Mouse (Mus musculus) heart, adult 2 months (tissue): ENCODE data around the gene Dpm2. TPM values are rescaled to one million over a fixed set of nuclear protein-coding genes. Genes with fewer than 3 reads are reported as not detected.

ENCODE experiments used
- DNase-seq, 2 experiments: peaks; one replicate each; pipeline ENCODE4 v3.0.0; 2021
- H3K27ac ChIP-seq: fragments of 200-600 bp; 2 replicates; pipeline ENCODE4 v1.8.1; 2022
- H3K27me3 ChIP-seq: fragments of 200-500 bp; 2 replicates; pipeline ENCODE4 v1.6.1; 2012; ENCODE audit warnings: mild to moderate bottlenecking, low read length, inconsistent platforms, mixed read lengths; ENCODE audit not compliant: control insufficient read depth, insufficient read depth
- H3K36me3 ChIP-seq: fragments of 200-500 bp; 2 replicates; pipeline ENCODE4 v1.6.1; 2012; ENCODE audit warnings: low read length, inconsistent platforms; ENCODE audit not compliant: control insufficient read depth, insufficient read depth
- H3K4me1 ChIP-seq: fragments of 200-500 bp; 2 replicates; pipeline ENCODE4 v1.6.1; 2011; ENCODE audit warnings: low read length; ENCODE audit not compliant: control insufficient read depth, insufficient read depth
- H3K4me3 ChIP-seq: fragments of 200-600 bp; 2 replicates; pipeline ENCODE4 v1.8.1; 2022
- H3K79me2 ChIP-seq: fragments of 200-500 bp; replicated peaks from 2 replicates; pipeline ENCODE4 v1.6.1; 2012; ENCODE audit warnings: mild to moderate bottlenecking, inconsistent platforms, low read length, moderate library complexity, mixed read lengths; ENCODE audit not compliant: control insufficient read depth, insufficient read depth
- H3K9ac ChIP-seq: fragments of 200-500 bp; 2 replicates; pipeline ENCODE4 v1.6.1; 2012; ENCODE audit warnings: low read depth, mild to moderate bottlenecking, control low read depth, inconsistent platforms, low read length, mixed read lengths
- CTCF ChIP-seq: fragments of 200-600 bp; IDR thresholded peaks from 2 replicates; pipeline ENCODE4 v1.8.1; 2022; ENCODE audit warnings: antibody characterized with exemption, mild to moderate bottlenecking, moderate library complexity
- EP300 ChIP-seq: fragments of 200-500 bp; IDR thresholded peaks from 2 replicates; pipeline ENCODE4 v1.6.1; 2011; ENCODE audit warnings: low read depth, low read length, control low read depth; ENCODE audit not compliant: insufficient read depth
- POLR2A ChIP-seq: fragments of 200-500 bp; IDR thresholded peaks from 2 replicates; pipeline ENCODE4 v1.6.1; 2011; ENCODE audit warnings: mild to moderate bottlenecking, low read depth, low read length, control low read depth; ENCODE audit not compliant: insufficient read depth
- WGBS: fragments of 180-500 bp; shearing (Covaris S2); methylation state at CpG from one replicate; pipeline ENCODE4 v1.1.7; 2018; 5-methylcytosine and 5-hydroxymethylcytosine counted together
- intact Hi-C: fragments of 180-260 bp; cut with DNase I; formaldehyde crosslinking; loops from one replicate; pipeline ENCODE4 v1.15.1; 2025
- polyA plus RNA-seq: library from polyadenylated mRNA; depleted of rRNA; stranded (reverse); fragments of >200 nt; gene quantifications from 2 replicates; pipeline ENCODE4 v1.2.3, GENCODE M21; 2012
- total RNA-seq, 2 experiments: library from RNA; stranded (reverse); gene quantifications; 2 replicates each; pipeline ENCODE4 v1.2.3; 2021

Dpm2 gene
- total and polyA plus RNA-seq, 3 experiments: 17.4 to 69.2 (median 18.0) TPM

- no peaks in the 10 kb centered on the region for H3K79me2 ChIP-seq
- intact Hi-C loops: no loop called here
- peak overlapping the region; percentile 91 for H3K27ac ChIP-seq
- H3K4me3 ChIP-seq: no peak overlapping the region
- peak in 1 of 2 experiments; percentile 60 for DNase-seq
- H3K27me3 ChIP-seq: no peaks in the 10 kb centered on the region
- H3K9ac ChIP-seq: no peak overlapping the region
- H3K36me3 ChIP-seq: no peaks in the 10 kb centered on the region
- WGBS: 66% methylated on average over 10 of the region's 10 CpGs
- no peak for TF ChIP-seq EP300
- TF ChIP-seq CTCF: no peak
- TF ChIP-seq POLR2A: no peak
- peaks cover 6% of the 10 kb centered on the region for H3K4me1 ChIP-seq
These were observed 19.6 kb downstream of the Dpm2 start for GRCm38 (mm10) chr2:32590224-32590623.

- Histone ChIP-seq H3K4me1 (peaks cover 6% of the 10 kb centered on the region), H3K36me3 (no peaks in the 10 kb centered on the region), H3K27me3 (no peaks in the 10 kb centered on the region), H3K27ac (no peak overlapping the region), H3K79me2 (no peaks in the 10 kb centered on the region), H3K9ac (no peak overlapping the region), H3K4me3 (no peak overlapping the region)
- TF ChIP-seq POLR2A: no peak
- TF ChIP-seq EP300: no peak
- no peak for TF ChIP-seq CTCF
- intact Hi-C loops: no loop called here
- no peak for DNase-seq
- WGBS: 75% methylated on average over 6 of the region's 6 CpGs
These were observed 20.6 kb downstream of the Dpm2 start for GRCm38 (mm10) chr2:32591249-32591648.

GRCm38 (mm10) chr2:32596725-32597124 lies 26.1 kb downstream of the Dpm2 start:
- H3K4me1 ChIP-seq: peaks cover 6% of the 10 kb centered on the region
- H3K27me3 ChIP-seq: no peaks in the 10 kb centered on the region
- no peak overlapping the region for H3K9ac ChIP-seq
- TF ChIP-seq EP300 (no peak), CTCF (no peak), POLR2A (no peak)
- H3K27ac ChIP-seq: no peak overlapping the region
- intact Hi-C loops: no loop called here
- DNase-seq: peak in 1 of 2 experiments; percentile 41
- no peak overlapping the region for H3K4me3 ChIP-seq
- no peaks in the 10 kb centered on the region for H3K36me3 ChIP-seq
- 76% methylated on average over 13 of the region's 13 CpGs for WGBS
- H3K79me2 ChIP-seq: no peaks in the 10 kb centered on the region

GRCm38 (mm10) chr2:32597248-32597647 lies 26.6 kb downstream of the Dpm2 start:
- Histone ChIP-seq H3K79me2 (no peaks in the 10 kb centered on the region), H3K4me3 (no peak overlapping the region), H3K36me3 (no peaks in the 10 kb centered on the region), H3K27me3 (no peaks in the 10 kb centered on the region), H3K9ac (no peak overlapping the region), H3K27ac (peak overlapping the region; percentile 55), H3K4me1 (peaks cover 9% of the 10 kb centered on the region)
- WGBS: 84% methylated on average over 5 of the region's 5 CpGs
- TF ChIP-seq EP300 (no peak), POLR2A (no peak), CTCF (no peak)
- no peak for DNase-seq
- intact Hi-C loops: no loop called here

GRCm38 (mm10) chr2:32597699-32598098 lies 27.0 kb downstream of the Dpm2 start:
- H3K4me3 ChIP-seq: no peak overlapping the region
- no peak overlapping the region; the same call in 1 of the 2 replicates for H3K9ac ChIP-seq
- H3K4me1 ChIP-seq: peaks cover 9% of the 10 kb centered on the region
- H3K79me2 ChIP-seq: no peaks in the 10 kb centered on the region
- intact Hi-C loops: no loop called here
- no peaks in the 10 kb centered on the region for H3K36me3 ChIP-seq
- 62% methylated on average over 5 of the region's 5 CpGs for WGBS
- TF ChIP-seq POLR2A (no peak), EP300 (no peak), CTCF (no peak)
- no peak for DNase-seq
- no peaks in the 10 kb centered on the region for H3K27me3 ChIP-seq
- peak overlapping the region; percentile 55 for H3K27ac ChIP-seq

- no peak overlapping the region for H3K9ac ChIP-seq
- H3K4me3 ChIP-seq: no peak overlapping the region
- H3K27me3 ChIP-seq: no peaks in the 10 kb centered on the region
- 43% methylated on average over 8 of the region's 8 CpGs for WGBS
- H3K27ac ChIP-seq: peak overlapping the region; percentile 55
- no peaks in the 10 kb centered on the region for H3K79me2 ChIP-seq
- intact Hi-C loops: no loop called here
- TF ChIP-seq POLR2A (no peak), EP300 (no peak)
- peak; percentile 53 to 58 for DNase-seq
- H3K36me3 ChIP-seq: no peaks in the 10 kb centered on the region
- H3K4me1 ChIP-seq: peaks cover 9% of the 10 kb centered on the region
These were observed 27.8 kb downstream of the Dpm2 start for GRCm38 (mm10) chr2:32598506-32598905.
